Mouse (Mus musculus) lung, adult 18-20 months (tissue): Measurements from ENCODE around the gene Dcaf17.

Experiments used
- DNase-seq, 2 experiments: peaks; one replicate each; pipeline ENCODE4 v3.0.0; 2022; ENCODE audit warnings: mixed read lengths in 2 of 2

The Dcaf17 gene

GRCm38 (mm10) chr2:71056115-71056835, 1.1 kb downstream of the Dcaf17 start:
- no peak for DNase-seq

- DNase-seq, result no peak
Measured at GRCm38 (mm10) chr2:71071601-71072000, 16.5 kb downstream of the Dcaf17 start.

GRCm38 (mm10) chr2:71073330-71073729, 18.2 kb downstream of the Dcaf17 start:
- no peak for DNase-seq

GRCm38 (mm10) chr2:71073828-71074227, 18.7 kb downstream of the Dcaf17 start:
- DNase-seq, result no peak

DNA sequence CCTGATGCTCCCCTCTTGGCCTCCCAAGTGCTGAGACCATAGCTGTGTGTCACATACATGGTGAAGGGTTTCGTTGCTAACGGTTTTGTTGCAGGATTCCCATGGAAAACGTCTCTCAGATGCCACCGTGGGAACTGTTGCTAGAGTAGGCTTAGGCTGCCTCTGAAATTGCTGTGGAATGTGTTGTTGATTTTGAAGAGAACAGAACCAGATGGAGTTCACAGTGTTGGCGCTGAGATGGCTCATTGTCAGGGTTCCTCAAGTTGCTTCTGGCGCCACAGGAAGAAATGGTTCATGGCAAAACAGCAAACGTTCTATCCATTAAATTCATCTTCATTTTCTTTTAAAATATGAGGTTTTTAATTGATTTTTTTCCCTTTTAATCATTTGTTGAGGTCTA, 27.3 kb downstream of the Dcaf17 start:
- DNase-seq, result no peak

- no peak for DNase-seq
Measured at GRCm38 (mm10) chr2:71083454-71084193, 28.5 kb downstream of the Dcaf17 start.

DNA sequence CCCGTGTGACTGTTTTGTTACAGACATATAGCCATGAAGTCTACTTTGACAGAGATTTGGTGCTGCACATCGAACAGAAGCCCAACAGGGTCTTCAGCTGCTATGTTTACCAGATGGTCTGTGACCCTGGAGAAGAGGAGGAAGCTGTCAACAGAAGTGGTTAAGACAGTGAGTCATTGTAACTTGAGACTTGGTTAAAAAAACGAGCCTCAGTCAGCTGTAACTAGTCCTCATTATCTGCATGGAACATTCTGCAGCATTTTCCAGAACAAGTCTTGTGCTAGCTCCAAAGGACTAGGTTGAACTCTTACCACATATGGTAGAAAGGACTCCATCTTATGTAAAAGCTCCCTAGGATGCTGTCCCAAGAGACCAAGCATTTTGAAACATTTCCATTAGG, 34.6 kb downstream of the Dcaf17 start:
- no peak for DNase-seq

DNA sequence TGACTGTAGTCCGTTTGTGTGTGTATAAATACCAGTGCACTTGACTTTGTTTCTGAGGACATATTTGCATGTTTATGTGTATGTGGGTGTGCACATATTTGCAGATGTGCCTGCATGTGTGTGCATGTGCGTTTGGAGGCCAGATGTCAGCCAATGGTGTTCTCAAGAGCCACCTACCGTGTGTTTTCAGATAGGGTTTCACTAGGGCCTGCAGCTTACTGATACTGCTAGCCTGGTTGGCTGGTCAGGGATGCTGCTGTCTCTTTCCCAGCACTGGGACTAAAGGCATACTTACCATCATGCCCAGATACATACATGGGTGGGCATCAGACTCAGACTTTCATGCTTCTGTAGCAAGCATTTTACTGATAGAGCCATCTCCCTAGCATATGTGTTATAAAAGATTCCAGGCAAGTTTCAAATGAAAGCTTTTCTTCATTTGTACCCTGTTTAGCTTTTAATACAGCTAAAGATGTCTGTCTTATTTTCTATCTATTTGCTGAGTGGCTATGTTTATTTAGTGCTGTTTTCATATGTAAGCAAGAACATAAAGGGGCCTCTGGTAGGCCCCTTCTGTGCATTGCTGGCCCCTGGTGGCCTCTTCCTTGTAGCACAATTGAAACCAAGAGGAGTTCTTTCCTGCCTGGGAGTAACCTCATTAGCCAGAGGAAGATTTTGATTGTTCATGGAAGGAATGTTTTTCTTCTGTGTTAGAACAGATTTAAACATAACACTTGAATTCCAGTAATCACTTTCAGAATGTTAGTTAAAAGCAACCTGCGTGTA, 35.7 kb downstream of the Dcaf17 start:
- no peak for DNase-seq

- DNase-seq, result no peak
Measured at GRCm38 (mm10) chr2:71096170-71096569, 41.0 kb downstream of the Dcaf17 start.

- DNase-seq, result no peak
Measured at GRCm38 (mm10) chr2:71102621-71103291, 47.6 kb downstream of the Dcaf17 start.

GRCm38 (mm10) chr2:71103292-71103680, 48.2 kb downstream of the Dcaf17 start:
- DNase-seq, result no peak

DNA sequence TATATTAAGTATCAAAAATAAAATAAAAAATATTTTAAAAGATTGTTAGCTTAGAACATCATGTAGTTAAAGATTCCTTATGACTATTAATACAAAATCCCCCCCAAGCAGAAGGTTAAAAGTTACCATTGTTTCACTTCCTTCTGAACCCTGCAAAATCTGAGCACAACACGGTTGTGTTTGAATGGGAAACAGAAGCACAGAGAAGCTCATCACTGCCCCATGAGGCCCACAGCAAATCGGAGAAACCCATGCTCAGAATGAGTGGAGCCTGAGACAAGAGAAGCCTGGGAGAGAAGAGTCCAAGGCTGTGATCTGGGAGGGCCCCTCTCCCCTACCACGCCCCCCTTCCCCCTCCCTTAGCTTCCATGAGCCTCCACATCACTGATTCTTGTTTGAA, 49.6 kb downstream of the Dcaf17 start:
- DNase-seq, result no peak

DNA sequence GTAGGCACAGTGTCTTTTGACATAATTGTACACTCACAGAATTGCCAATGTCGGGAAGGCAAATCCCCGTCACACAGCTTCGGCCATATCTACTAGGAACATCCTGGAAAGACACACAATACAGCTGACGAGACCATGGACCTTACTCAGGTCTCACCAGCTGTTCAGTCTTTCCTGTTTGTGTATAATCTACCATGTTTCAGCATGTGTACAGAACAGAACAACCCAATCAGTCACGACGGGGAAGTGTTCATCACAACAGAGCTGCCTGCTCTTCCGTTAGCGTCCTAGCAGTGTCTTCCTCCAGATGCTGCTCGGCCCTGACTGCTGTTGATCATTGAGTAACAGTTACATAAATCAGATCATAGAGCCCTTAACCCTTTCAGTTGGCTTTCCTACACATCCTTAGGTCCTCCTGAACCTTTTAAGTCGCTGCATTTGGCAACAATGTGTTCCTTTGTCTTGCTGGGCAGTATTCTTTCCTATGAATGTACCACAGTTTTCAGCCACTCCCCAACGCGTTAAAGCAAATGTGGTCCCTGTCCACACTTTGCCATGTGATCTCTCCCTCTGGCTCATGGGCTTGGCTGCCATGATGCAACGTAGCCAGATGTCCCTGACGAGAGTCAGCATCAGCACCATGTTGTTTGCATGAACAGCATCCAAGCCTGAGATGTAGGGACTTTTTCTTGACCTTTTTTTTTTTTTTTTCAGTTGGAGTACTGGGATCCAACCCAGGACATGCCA, 50.5 kb downstream of the Dcaf17 start:
- no peak for DNase-seq

GRCm38 (mm10) chr2:71107225-71107624, 52.1 kb downstream of the Dcaf17 start:
- no peak for DNase-seq

DNA sequence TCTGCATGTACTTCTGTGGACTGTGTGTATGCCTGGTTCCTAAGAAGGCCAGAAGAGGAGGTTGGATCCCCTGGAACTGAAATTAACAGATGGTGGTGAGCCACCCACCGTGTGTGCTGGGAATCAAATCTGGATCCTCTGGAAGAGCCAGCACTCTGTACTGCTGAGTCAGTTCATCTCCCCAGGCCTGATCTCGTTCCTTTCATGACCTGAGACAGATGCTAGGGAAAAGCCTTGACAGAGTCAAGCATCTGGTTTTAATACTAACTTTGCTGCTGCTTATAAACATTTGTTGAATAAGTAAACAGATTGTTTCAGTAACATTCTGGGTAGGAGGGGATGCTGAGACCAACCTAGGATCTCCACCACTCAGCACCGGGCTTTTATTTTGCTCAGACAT, 53.4 kb downstream of the Dcaf17 start:
- DNase-seq, result no peak

GRCm38 (mm10) chr2:71113489-71114171, 58.5 kb downstream of the Dcaf17 start:
- DNase-seq, result no peak

DNA sequence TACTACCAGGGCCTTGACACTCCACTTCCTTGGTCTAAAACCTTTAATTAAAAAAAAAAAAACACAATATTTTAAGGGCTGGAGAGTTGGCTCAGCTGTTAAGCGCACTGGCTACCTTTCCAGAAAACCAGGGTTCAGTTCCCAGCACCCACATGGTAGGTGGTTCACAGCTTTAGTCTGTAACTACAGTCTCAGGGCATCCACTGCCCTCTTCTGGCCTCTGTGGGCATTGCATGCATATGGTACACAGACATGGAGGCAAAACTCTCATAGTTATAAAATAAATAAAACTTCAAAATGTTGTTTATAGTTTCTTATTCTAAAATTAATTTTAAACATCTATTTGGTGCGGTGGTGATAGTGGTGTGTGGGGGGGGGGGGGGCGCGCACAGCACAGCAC, 61.0 kb downstream of the Dcaf17 start:
- no peak for DNase-seq

DNA sequence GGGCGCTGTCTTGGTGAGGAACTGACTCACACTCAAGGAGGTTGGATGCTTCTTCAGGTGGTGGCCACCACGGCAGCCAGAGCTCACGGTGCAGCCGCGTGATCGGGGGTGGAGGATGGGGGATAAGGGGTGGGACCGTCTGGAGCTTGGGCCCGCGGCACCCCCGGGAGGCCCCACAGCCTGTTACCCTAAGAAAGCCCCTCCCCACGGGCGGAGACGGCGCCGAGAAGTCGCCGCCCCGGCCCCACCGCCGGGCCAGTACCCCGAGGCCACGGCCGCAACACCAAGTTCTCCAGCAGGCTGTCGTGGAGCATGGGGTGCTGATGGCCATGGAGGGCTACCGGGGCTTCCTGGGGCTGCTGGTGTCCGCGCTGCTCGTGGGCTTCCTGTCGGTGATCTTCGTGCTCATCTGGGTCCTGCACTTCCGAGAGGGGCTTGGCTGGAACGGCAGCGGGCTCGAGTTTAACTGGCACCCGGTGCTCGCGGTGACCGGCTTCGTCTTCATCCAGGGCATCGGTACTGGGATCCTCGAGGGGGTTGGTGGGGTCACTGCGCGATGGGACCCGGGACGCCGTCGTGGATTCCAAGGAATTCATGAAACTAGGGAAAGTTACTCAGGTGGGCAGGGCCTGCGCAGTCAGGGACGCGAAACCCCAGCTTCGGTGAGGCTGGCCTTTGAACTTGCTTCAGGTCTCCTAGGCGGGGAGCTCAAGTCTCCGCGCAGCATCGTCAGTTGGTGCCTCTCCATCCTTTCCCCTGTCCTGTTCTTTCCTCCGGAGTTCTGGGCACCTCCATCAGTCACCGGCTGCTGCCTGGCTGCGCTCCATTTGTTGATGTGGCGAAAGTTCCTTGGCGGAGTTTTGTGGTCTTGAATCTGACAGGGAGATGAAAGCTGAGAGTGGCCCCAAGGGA, 62.9 kb downstream of the Dcaf17 start, which contains the start of gene Cybrd1:
TSS of gene Cybrd1 (plus strand) at position 127 of the 912 bp plus-strand sequence.
- DNase-seq, result peak; percentile 34 to 49

GRCm38 (mm10) chr2:71120844-71121243, 65.7 kb downstream of the Dcaf17 start:
- DNase-seq, result no peak

- DNase-seq, result no peak
Measured at GRCm38 (mm10) chr2:71121406-71121805, 66.3 kb downstream of the Dcaf17 start.
